Mouse (Mus musculus): ENCODE results near the gene Hmg20b. TPM values are rescaled to one million over a fixed set of nuclear protein-coding genes. Genes with fewer than 3 reads are reported as not detected.

The Hmg20b gene
- total RNA-seq, 1 experiment from 2014 or later, result 102 TPM

DNA sequence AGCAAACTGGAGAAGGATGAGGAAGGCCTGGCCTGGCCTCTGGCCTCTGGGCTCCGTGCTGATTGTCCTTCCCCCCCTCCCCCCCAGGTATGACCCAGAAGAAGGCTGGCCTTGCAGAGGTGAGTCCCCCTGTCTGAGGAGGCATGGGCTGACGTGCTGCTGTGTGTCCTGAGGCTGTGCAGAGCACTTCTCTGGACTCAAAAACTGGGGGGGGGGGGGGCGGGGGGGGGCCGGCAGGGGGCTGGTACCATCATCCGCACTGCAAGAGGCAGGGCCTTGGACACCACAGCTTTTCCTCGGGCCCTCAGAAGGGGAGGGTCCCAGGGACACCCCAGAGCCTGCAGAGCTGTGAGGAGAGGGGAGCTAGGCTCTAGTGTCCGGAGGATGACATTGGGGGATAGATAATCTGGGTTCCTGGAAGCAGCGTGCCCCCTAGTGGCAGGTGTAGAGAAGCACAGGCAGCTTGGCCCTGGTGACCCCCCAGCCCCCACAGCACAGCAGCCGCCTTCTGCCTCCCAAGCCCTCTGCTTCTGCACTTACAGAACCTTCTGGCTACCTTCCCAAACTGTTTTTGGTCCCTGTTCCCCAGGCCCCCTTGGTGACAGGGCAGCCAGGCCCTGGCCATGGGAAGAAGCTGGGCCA, 45.6 kb downstream of the Hmg20b start:
- peak; percentile 53 for DNase-seq

DNA sequence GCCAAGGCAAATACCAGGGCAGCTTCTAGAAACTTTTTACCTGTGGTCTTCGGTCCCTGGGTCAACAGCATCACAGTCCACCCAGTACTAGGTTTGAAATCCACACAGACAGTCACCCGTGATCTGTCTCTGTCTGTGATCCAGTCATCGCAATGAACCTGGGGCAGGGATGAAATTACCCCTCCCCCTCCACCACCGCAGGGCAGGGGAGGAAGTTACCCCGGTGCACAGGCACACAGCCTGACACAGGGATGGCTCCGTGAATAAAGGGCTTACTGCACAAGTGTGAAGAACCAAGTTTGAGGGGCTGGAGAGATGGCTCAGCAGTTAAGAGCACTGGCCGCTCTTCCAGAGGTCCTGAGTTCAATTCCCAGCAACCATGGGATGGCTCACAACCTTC, 46.5 kb downstream of the Hmg20b start:
- DNase-seq, result no peak

DNA sequence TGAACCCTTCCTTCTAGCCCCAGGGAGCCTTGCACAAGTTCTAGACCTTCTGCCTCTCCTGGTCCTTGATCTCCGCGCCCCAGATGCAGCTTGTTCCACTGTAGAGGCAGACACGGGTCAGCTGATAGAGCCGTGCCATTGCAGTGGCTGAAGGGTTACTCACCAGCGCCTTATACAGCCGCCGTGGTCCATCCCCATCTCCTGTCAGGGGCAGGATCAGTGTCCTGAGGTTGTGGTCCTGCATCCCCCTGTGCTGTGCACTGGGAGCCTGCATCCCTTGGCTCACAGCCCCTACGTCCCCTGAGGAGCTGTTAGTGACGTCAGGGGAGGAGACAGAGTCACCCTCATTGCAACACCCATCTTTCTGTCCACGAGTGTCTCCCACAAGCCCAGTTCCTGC, 47.0 kb downstream of the Hmg20b start:
- DNase-seq, result no peak

DNA sequence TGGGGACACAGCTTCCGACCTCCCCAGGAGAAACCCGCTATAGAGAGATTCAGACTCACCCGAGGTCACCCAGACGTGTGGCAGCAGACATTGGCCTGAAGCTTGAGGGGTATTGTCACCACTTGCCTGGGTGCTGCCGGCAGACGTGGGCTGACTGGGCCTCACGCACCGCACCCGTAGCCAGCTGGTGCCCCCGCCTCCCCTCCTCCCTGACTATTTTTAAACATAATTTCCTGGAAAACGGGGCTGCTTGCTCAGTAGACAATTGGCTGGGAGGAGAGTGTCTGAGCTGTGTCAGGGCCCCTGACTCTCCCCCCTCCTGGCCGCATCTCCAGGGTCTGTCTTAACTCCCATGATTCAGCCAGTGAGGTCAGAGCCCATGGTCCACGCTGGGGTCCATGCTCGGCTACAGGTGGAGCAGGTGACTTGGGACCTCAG, 47.5 kb downstream of the Hmg20b start:
- no peak for DNase-seq

DNA sequence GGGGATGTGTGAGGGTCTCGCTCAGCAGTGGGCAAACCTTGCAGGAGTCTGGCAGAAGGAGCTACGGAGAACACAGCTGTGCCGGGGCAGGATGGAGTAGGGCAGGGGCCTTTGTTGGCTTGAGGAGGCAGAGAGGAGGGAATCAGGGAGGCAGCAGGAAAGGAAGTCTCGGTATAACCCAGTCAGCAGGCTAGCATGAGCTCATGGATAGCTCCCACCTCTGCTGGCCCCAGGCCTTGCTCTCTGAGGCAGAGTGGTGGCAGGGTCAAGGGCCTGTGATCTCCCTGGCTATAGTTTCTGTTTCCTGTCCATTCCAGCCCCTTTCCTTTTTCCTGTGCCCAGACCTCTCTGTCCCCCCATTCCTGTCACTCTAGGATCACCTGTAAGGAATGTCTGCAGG, 48.0 kb downstream of the Hmg20b start:
- no peak for DNase-seq

DNA sequence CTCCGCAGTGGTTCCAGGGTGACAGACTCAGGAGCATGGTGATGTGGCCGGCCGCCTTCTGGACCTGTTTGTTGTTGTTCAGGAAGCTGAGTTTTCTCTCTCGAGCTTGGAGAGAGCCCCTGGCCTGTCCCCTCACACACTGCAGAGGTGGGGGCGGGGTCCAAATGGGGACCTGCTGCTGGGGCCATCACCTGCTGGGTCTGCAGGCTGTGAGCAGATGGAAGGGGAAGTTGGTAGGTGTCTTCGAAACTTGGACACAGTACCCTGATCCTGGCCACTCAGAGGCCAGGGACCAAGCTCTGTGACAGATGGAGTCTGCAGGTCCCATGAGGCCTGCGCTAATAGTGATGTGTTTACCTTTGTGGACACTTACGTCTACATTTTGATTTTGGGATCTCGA, 49.0 kb downstream of the Hmg20b start:
- DNase-seq, result no peak

DNA sequence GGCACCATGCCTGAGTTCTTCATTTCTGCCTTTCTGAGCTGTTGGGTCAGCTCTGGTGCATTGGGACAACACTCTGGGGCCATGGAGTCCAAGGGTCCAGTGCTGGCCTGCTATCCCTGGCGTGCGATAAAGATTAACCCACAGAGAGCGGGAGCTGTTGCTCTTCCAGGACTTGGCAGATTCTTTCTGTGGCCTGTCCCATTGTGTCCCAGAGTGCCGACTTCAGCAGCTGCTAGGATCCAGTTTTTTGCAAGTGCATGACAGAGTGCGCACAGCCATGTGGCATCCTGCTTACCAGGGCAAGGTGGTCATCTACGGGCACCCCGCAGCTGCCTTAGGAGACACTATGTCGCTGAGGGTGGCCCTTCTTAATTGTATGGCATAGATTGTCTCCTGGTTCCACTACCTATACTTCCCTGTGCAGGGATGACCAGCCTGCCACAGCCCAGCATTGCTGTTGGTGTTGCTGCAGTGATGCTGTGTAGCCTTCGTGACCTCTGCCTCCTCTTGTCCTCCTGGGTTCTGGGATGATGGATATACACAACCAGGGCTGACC, 49.9 kb downstream of the Hmg20b start:
- DNase-seq, result no peak

DNA sequence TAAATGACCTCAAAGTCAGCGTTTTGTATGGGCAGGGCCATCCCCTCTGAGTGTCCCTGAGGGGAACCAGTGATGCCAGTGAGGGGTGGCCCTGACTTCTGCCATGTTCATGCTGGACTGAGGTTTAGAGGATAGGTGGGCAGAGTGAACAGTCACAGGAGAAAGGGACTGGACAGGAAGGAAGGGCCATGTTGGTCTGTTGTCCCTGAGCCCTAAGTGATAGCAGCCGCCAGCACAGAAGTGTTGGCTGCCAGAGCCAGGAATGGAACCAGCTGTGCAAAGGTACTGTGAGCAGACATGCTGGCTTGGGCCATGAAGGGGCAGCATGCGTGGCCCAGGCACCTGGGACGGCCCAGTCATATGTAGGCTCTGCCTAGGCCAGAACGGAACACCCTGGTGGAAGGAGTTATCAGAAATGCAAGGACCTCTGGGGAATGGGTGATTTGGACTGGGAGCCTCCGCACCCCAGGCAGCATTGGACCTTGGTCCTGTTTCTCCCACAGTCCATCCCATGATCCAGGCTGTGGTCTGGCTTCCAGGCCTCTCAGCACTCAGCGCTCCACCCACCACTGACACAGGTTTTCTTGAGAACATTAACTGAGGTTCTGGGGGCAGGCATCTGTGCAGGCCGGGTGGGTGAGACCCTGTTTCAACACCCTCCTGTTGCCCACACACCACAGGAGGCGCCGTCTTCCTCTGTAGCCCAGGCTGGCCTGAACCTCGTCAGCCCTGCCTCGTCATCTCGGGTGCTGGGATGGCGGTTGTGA, 50.5 kb downstream of the Hmg20b start:
- DNase-seq, result no peak

DNA sequence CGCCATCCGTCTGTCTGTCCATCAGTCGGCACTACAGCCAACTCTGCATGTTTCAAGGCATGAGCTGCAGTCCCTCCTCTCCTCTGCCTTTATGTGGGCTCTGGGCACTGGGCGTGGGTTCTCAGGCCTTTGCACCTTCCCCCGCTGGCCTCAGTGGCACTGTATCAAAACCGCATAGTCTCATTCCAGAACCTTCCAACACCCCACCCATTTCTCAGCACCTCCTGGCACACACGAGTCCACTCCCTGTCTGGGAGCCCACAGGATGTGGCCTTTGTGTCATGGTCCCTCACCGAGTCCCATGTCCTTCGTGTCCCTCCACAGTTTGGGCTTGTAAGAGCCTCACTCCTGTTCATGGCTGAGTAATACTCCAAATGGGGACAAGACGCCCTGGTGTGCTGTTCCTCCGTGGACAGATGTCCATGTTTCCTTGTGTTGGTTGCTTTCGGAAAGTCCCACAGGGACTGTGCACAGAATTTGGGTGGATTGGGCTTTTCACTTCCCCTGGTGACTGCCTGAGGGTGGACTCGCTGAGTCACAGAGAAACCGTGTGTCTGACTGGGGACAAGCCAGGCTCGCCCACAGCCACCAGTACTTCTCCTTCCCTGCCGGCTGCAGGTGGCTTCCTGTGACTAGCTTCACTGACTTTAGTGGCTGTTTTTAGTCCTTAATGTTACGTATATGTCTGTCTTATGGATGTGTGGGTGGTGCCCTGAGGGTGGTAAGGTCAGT, 51.7 kb downstream of the Hmg20b start:
- DNase-seq, result no peak

DNA sequence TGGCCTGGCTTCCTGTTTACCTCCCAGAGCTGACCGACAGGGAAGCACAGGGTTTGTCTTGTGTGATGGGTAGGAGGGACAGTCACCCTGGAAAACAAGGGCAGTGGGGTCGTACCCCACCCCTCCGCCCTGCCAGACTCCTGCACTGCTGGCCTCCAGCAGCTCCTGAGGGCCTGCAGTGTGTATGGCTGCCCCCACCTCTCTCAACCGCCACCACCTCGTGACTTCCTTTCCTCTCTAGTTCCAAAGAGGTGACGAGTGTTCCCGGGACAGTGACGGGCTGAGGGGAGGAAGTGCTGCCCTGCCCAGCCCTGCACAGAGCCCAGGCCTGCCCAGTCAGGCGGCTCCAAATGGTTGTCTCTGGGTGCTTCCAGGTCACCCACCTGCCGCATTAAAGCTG, 52.4 kb downstream of the Hmg20b start:
- no peak for DNase-seq

DNA sequence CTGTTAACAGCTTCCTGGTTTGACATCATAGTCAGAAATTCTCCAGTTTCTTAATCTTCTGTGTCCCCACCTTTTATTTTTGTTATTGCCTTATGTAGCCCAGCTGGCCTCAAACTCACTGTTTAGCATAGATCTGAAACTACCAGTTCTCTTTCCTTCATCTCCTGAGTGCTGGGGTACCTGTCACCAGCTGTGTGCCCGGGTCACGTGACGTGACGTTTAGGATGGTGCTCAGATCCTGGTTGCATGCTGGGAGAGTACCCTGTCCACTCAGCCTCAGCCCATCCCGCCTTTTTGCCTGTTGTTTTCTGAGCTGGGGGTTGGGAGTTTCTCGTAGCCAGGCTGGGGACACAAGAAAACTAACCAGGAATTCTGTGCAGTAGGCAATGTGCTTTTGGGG, 53.0 kb downstream of the Hmg20b start:
- DNase-seq, result no peak

Small RNAs within 50 kb of the gene (microRNA-seq; reads per million reads assigned to microRNA genes)
- gene Mir6913, result 0 to 0.69 reads per million in 2 experiments

Other genes with a start within 250 kb of the Hmg20b start
- 182 and 184 TPM in 2 replicates for gene Map2k2, start 244.6 kb downstream of the Hmg20b start, total RNA-seq (2021)
- gene Zbtb7a, start 215.3 kb downstream of the Hmg20b start, total RNA-seq (2021), result 72.8 and 96.8 TPM in 2 replicates
- gene Pias4, start 182.6 kb downstream of the Hmg20b start, total RNA-seq (2021), result 33.1 and 36.9 TPM in 2 replicates
- gene Eef2, start 173.8 kb downstream of the Hmg20b start, total RNA-seq (2021), result 1,495 and 1,572 TPM in 2 replicates
- 70.8 and 76.5 TPM in 2 replicates for gene Dapk3, start 167.5 kb downstream of the Hmg20b start, total RNA-seq (2021)
- gene 4930442H23Rik, start 166.6 kb downstream of the Hmg20b start, total RNA-seq (2021), result not detected in 2 replicates
- not detected in 2 replicates for gene Nmrk2, start 148.4 kb downstream of the Hmg20b start, total RNA-seq (2021)
- 1.0 and 2.8 TPM in 2 replicates for gene Atcay, start 119.6 kb downstream of the Hmg20b start, total RNA-seq (2021)
- 14.0 and 22.3 TPM in 2 replicates for gene Zfr2, start 117.3 kb downstream of the Hmg20b start, total RNA-seq (2021)
- 0.82 and 1.4 TPM in 2 replicates for gene Matk, start 97.5 kb downstream of the Hmg20b start, total RNA-seq (2021)
- gene Mrpl54, start 83.5 kb downstream of the Hmg20b start, total RNA-seq (2021), result 116 and 128 TPM in 2 replicates
- gene Apba3, start 83.5 kb downstream of the Hmg20b start, total RNA-seq (2021), result 70.4 and 110 TPM in 2 replicates
- 0.18 TPM in 1 of 2 replicates, not detected in the other for gene Tjp3, start 58.9 kb downstream of the Hmg20b start, total RNA-seq (2021)
- gene Pip5k1c, start 57.5 kb downstream of the Hmg20b start, total RNA-seq (2021), result 44.6 and 51.8 TPM in 2 replicates
- 44.0 and 45.7 TPM in 2 replicates for gene Cactin, start 29.4 kb downstream of the Hmg20b start, total RNA-seq (2021)
- 65.7 and 69.5 TPM in 2 replicates for gene Tbxa2r, start 21.7 kb downstream of the Hmg20b start, total RNA-seq (2021)
- 4.5 and 4.7 TPM in 2 replicates for gene Gipc3, start 7.2 kb downstream of the Hmg20b start, total RNA-seq (2021)
- gene Mfsd12, start 7.0 kb upstream of the Hmg20b start, total RNA-seq (2021), result 14.3 and 21.6 TPM in 2 replicates
- 1.4 and 2.4 TPM in 2 replicates for gene 4930404N11Rik, start 15.3 kb upstream of the Hmg20b start, total RNA-seq (2021)
- 49.3 and 51.6 TPM in 2 replicates for gene Fzr1, start 28.0 kb upstream of the Hmg20b start, total RNA-seq (2021)
- gene Dohh, start 33.9 kb upstream of the Hmg20b start, total RNA-seq (2021), result 48.4 and 52.7 TPM in 2 replicates
- 1.7 TPM in 2 replicates for gene Gm48551, start 34.0 kb upstream of the Hmg20b start, total RNA-seq (2021)
- 1.5 TPM in 1 of 2 replicates, not detected in the other for gene Gm48552, start 38.5 kb upstream of the Hmg20b start, total RNA-seq (2021)
- 1.4 TPM in 1 of 2 replicates, not detected in the other for gene Smim24, start 42.6 kb upstream of the Hmg20b start, total RNA-seq (2021)
- gene Nfic, start 105.2 kb upstream of the Hmg20b start, total RNA-seq (2021), result 100 and 129 TPM in 2 replicates
- gene Celf5, start 132.2 kb upstream of the Hmg20b start, total RNA-seq (2021), result 0.43 and 1.2 TPM in 2 replicates
- gene Ncln, start 145.9 kb upstream of the Hmg20b start, total RNA-seq (2021), result 120 and 128 TPM in 2 replicates
- gene S1pr4, start 149.7 kb upstream of the Hmg20b start, total RNA-seq (2021), result 0.85 and 1.4 TPM in 2 replicates
- 0.61 TPM in 1 of 2 replicates, not detected in the other for gene Gna15, start 173.7 kb upstream of the Hmg20b start, total RNA-seq (2021)
- gene Gna11, start 194.7 kb upstream of the Hmg20b start, total RNA-seq (2021), result 76.8 and 77.9 TPM in 2 replicates
- gene Aes, start 209.0 kb upstream of the Hmg20b start, total RNA-seq (2021), result 983 and 1,070 TPM in 2 replicates
- gene Tle2, start 224.1 kb upstream of the Hmg20b start, total RNA-seq (2021), result 52.8 and 67.8 TPM in 2 replicates